Mouse (Mus musculus) ES-E14 (cell line): ENCODE data around the gene Nyx.

ENCODE experiments used
- CHD2 ChIP-seq: IDR thresholded peaks from 2 replicates; pipeline ENCODE4 v1.6.1; 2014; ENCODE audit warnings: mild to moderate bottlenecking, low read depth, low read length, inconsistent platforms
- ZC3H11A ChIP-seq: IDR thresholded peaks from 2 replicates; pipeline ENCODE4 v1.6.1; 2012; ENCODE audit warnings: low read depth, mild to moderate bottlenecking, inconsistent platforms, low read length, borderline replicate concordance
- ZNF384 ChIP-seq: IDR thresholded peaks from 2 replicates; pipeline ENCODE4 v1.6.1; 2012; ENCODE audit warnings: low read depth, low read length, inconsistent platforms

GRCm38 (mm10) chrX:13513864-13514263 lies 48.0 kb downstream of the Nyx start:
- TF ChIP-seq ZC3H11A (no peak), CHD2 (no peak), ZNF384 (no peak)
